ENCODE assay signal across 8 mouse cellular contexts in genomic region chr16:92695200-92695921, GRCm38 (mm10).
DNase-seq lines count a peak whose midpoint lies in the region; ATAC-seq and TF ChIP-seq lines count a peak whose summit lies in the region.

No protein-coding gene starts in this region.

- no peak overlapping the region for H3K9ac ChIP-seq in midbrain, embryonic 13.5 days (replicated peaks)

- under 1% methylated on average over 43 of the region's 43 CpGs for WGBS in midbrain, embryonic 13.5 days

- H3K4me3 ChIP-seq in left cerebral cortex, adult 2 months, result 0 out of 2 replicates have a peak overlapping the region, but pooled peaks have one; percentile 4
- H3K4me3 ChIP-seq in midbrain, embryonic 13.5 days (replicated peaks), result peak overlapping the region; percentile 23

- no peaks in the 10 kb centered on the region for H3K36me3 ChIP-seq in midbrain, embryonic 13.5 days

- no peak overlapping the region for H3K27ac ChIP-seq in left cerebral cortex, adult 2 months
- no peak overlapping the region for H3K27ac ChIP-seq in midbrain, embryonic 13.5 days

- TF ChIP-seq CTCF in left cerebral cortex, adult 2 months (IDR thresholded peaks at IDR 0.05), result no peak

- H3K9me3 ChIP-seq in midbrain, embryonic 13.5 days, result no peaks in the 10 kb centered on the region

- no peak for ATAC-seq in midbrain, embryonic 13.5 days

- H3K27me3 ChIP-seq in midbrain, embryonic 13.5 days, result peaks cover 95% of the 10 kb centered on the region

- H3K4me2 ChIP-seq in midbrain, embryonic 13.5 days (replicated peaks), result peak overlapping the region; percentile 42

- peaks cover 36% of the 10 kb centered on the region for H3K4me1 ChIP-seq in midbrain, embryonic 13.5 days (replicated peaks)

- intact Hi-C loops in left cerebral cortex, adult 2 months (cut with DNase I), result loop anchor here (5.0 to 10.0 kb wide), 2 partner anchors 442 to 1399 kb away; no protein-coding TSS in a partner anchor
- intact Hi-C loops in gastrocnemius, postnatal 14 days (cut with DNase I; ENCODE audit: low total_unique reads), result loop anchor here (5.0 to 10.0 kb wide), 3 partner anchors 442 to 759 kb away; no protein-coding TSS in a partner anchor

- DNase-seq in left cerebral cortex, adult 2 months (ENCODE audit: extremely low spot score in 1 of 2, low spot score in 2 of 2), result no peak
- DNase-seq in left cerebral cortex, adult 11 months (ENCODE audit: low spot score), result no peak
- peak; percentile 32 for DNase-seq in adrenal gland, postnatal 14 days
- peak; percentile 15 for DNase-seq in gastrocnemius, postnatal 14 days
- peak; percentile 19 for DNase-seq in kidney, postnatal 14 days
- DNase-seq in Muller cell, postnatal 12 days (ENCODE audit: inconsistent ontology term), result no peak
- DNase-seq in urinary bladder, adult 18-20 months (ENCODE audit: low spot score in 2 of 2), result no peak

Comparison
In these comparisons a context has a peak if more than half of its experiments do, and no peak if none do; other contexts are left out.
1. DNase-seq: peak in adrenal gland, postnatal 14 days (single experiment), gastrocnemius, postnatal 14 days (single experiment) and kidney, postnatal 14 days (single experiment); none in left cerebral cortex, adult 2 months (0 of 2), left cerebral cortex, adult 11 months (single experiment), Muller cell, postnatal 12 days (single experiment) and urinary bladder, adult 18-20 months (0 of 2).